Mouse (Mus musculus): ENCODE data around the gene Rnf149. TPM values are rescaled to one million over a fixed set of nuclear protein-coding genes. Genes with fewer than 3 reads are reported as not detected.
A peak's percentile ranks its signal among the peaks of the same experiment; 100 is the strongest.

Rnf149 gene
- total and polyA plus RNA-seq, 2 experiments from 2014 or later = 14.5 to 22.3 TPM

- DNase-seq (ENCODE audit: low spot score) (no peak), ATAC-seq (no peak)
- Histone ChIP-seq H3K4me1 (ENCODE audit: insufficient read depth, low read length) (no peaks in the 10 kb centered on the region), H3K9ac (replicated peaks; ENCODE audit: low read length) (no peak overlapping the region), H3K4me3 (ENCODE audit: low read length) (no peak overlapping the region), H3K27ac (no peak overlapping the region), H3K9me3 (ENCODE audit: low read length) (no peaks in the 10 kb centered on the region), H3K36me3 (ENCODE audit: insufficient read depth, low read length) (peaks cover 7% of the 10 kb centered on the region; the same call in 1 of the 2 replicates), H3K27me3 (ENCODE audit: insufficient read depth, low read length) (no peaks in the 10 kb centered on the region), H3K4me2 (ENCODE audit: low read depth, low read length) (no peak overlapping the region)
- WGBS = 39% methylated on average over 3 of the region's 3 CpGs
- no peak for TF ChIP-seq CTCF (IDR thresholded peaks at IDR 0.05; ENCODE audit: low read depth)
Observed at GRCm38 (mm10) chr1:39564603-39565002, 12.6 kb downstream of the Rnf149 start.

- peaks cover 7% of the 10 kb centered on the region; the same call in 1 of the 2 replicates for H3K36me3 ChIP-seq (ENCODE audit: insufficient read depth, low read length)
- H3K27ac ChIP-seq = no peak overlapping the region
- H3K4me1 ChIP-seq (ENCODE audit: insufficient read depth, low read length) = no peaks in the 10 kb centered on the region
- H3K4me2 ChIP-seq (ENCODE audit: low read depth, low read length) = no peak overlapping the region
- WGBS = 79% methylated on average over 7 of the region's 7 CpGs
- no peak for TF ChIP-seq CTCF (IDR thresholded peaks at IDR 0.05; ENCODE audit: low read depth)
- H3K27me3 ChIP-seq (ENCODE audit: insufficient read depth, low read length) = no peaks in the 10 kb centered on the region
- ATAC-seq (no peak), DNase-seq (ENCODE audit: low spot score) (no peak)
- H3K4me3 ChIP-seq (ENCODE audit: low read length) = no peak overlapping the region
- no peak overlapping the region for H3K9ac ChIP-seq (replicated peaks; ENCODE audit: low read length)
- H3K9me3 ChIP-seq (ENCODE audit: low read length) = no peaks in the 10 kb centered on the region
Observed at GRCm38 (mm10) chr1:39563161-39563560, 14.0 kb downstream of the Rnf149 start.

DNA sequence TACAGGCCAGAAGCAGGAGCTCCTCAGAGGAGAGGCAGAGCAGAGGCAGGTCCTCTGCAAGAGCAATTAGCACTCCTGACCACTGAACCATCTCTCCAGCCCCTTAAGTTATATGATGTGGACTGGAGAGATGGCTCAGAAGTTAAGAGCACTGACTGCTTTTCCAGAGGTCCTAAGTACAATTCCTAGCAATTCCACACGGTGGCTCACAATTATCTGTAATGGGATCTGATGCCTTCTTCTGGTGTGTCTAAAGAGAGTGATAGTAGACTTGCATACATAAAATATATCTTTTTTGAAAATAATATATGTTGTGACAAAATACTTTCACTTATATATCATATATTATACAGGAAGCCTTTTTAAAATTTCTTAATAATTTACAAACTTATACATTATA, 15.3 kb downstream of the Rnf149 start:
- no peak for ATAC-seq

DNA sequence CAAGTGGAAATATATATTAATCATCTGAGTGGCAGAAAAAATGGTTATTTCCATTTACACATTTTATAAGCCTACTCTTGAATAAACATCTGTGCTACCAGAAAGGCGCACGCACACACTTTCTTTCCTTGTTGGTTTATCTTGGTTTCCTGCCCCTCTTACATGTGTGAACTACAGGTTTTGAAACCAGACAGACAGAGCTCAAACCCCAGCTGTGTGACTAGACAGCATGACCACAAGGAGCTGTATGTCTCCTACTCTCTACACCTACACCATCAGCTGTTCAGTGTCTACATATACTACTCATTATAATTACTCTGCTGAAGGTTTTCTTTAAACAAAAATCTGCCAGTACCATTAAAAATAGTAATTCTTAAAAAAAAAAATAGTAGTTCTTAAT, 18.2 kb downstream of the Rnf149 start:
- no peak overlapping the region for H3K9ac ChIP-seq (replicated peaks; ENCODE audit: low read length)
- ATAC-seq = no peak
- no peaks in the 10 kb centered on the region for H3K27me3 ChIP-seq (ENCODE audit: insufficient read depth, low read length)
- no peak for DNase-seq (ENCODE audit: low spot score)
- H3K9me3 ChIP-seq (ENCODE audit: low read length) = no peaks in the 10 kb centered on the region
- H3K36me3 ChIP-seq (ENCODE audit: insufficient read depth, low read length) = peaks cover 12% of the 10 kb centered on the region; the same call in 1 of the 2 replicates
- TF ChIP-seq CTCF (IDR thresholded peaks at IDR 0.05; ENCODE audit: low read depth) = no peak
- H3K4me1 ChIP-seq (ENCODE audit: insufficient read depth, low read length) = no peaks in the 10 kb centered on the region
- H3K27ac ChIP-seq = no peak overlapping the region
- H3K4me2 ChIP-seq (ENCODE audit: low read depth, low read length) = no peak overlapping the region
- H3K4me3 ChIP-seq (ENCODE audit: low read length) = no peak overlapping the region
- 100% methylated on average over 2 of the region's 2 CpGs for WGBS

More for the DNA sequence above, 15.3 kb downstream of the Rnf149 start:
- H3K4me2 ChIP-seq (ENCODE audit: low read depth, low read length) = no peak overlapping the region
- 51% methylated on average over 1 of the region's 1 CpGs for WGBS
- H3K9ac ChIP-seq (replicated peaks; ENCODE audit: low read length) = no peak overlapping the region
- no peak overlapping the region for H3K4me3 ChIP-seq (ENCODE audit: low read length)
- DNase-seq (ENCODE audit: low spot score) = peak; percentile 53
- H3K27ac ChIP-seq = no peak overlapping the region
- no peaks in the 10 kb centered on the region for H3K4me1 ChIP-seq (ENCODE audit: insufficient read depth, low read length)
- no peaks in the 10 kb centered on the region for H3K9me3 ChIP-seq (ENCODE audit: low read length)
- H3K27me3 ChIP-seq (ENCODE audit: insufficient read depth, low read length) = no peaks in the 10 kb centered on the region
- H3K36me3 ChIP-seq (ENCODE audit: insufficient read depth, low read length) = peaks cover 12% of the 10 kb centered on the region; the same call in 1 of the 2 replicates
- peak; percentile 57 for TF ChIP-seq CTCF (IDR thresholded peaks at IDR 0.05; ENCODE audit: low read depth)

GRCm38 (mm10) chr1:39555556-39556415, 21.4 kb downstream of the Rnf149 start:
- no peak overlapping the region for H3K4me2 ChIP-seq (ENCODE audit: low read depth, low read length)
- no peaks in the 10 kb centered on the region for H3K4me1 ChIP-seq (ENCODE audit: insufficient read depth, low read length)
- H3K9ac ChIP-seq (replicated peaks; ENCODE audit: low read length) = no peak overlapping the region
- ATAC-seq (no peak), DNase-seq (ENCODE audit: low spot score) (no peak)
- no peak overlapping the region for H3K27ac ChIP-seq
- no peak for TF ChIP-seq CTCF (IDR thresholded peaks at IDR 0.05; ENCODE audit: low read depth)
- H3K36me3 ChIP-seq (ENCODE audit: insufficient read depth, low read length) = peaks cover 13% of the 10 kb centered on the region; the same call in 1 of the 2 replicates
- WGBS = 34% methylated on average over 9 of the region's 9 CpGs
- H3K4me3 ChIP-seq (ENCODE audit: low read length) = no peak overlapping the region
- H3K27me3 ChIP-seq (ENCODE audit: insufficient read depth, low read length) = no peaks in the 10 kb centered on the region
- H3K9me3 ChIP-seq (ENCODE audit: low read length) = no peaks in the 10 kb centered on the region

DNA sequence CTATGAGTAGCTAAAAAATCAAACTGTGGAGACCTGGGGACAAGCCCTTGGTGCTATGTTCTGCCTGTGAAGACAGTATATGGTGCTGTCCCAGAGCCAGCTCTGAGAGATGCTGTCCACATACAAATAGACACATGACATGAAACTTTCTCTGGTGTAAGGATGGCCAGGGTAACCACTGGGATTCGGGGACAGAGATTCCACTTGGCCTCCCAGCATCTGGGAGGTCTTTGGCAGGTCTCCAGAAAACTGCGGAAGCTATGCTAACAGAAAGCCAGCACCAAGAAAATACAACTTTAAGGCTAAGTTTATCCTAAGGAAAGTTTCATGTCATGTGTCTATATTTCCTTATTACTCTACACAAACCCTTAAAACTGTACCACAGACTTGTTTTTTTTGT, 27.4 kb downstream of the Rnf149 start:
- no peak overlapping the region for H3K4me2 ChIP-seq (ENCODE audit: low read depth, low read length)
- no peak for TF ChIP-seq CTCF (IDR thresholded peaks at IDR 0.05; ENCODE audit: low read depth)
- H3K27me3 ChIP-seq (ENCODE audit: insufficient read depth, low read length) = no peaks in the 10 kb centered on the region
- peaks cover 24% of the 10 kb centered on the region for H3K36me3 ChIP-seq (ENCODE audit: insufficient read depth, low read length)
- DNase-seq (ENCODE audit: low spot score) = peak; percentile 23
- H3K4me1 ChIP-seq (ENCODE audit: insufficient read depth, low read length) = no peaks in the 10 kb centered on the region
- no peak overlapping the region for H3K9ac ChIP-seq (replicated peaks; ENCODE audit: low read length)
- ATAC-seq = no peak
- H3K4me3 ChIP-seq (ENCODE audit: low read length) = no peak overlapping the region
- 69% methylated on average over 2 of the region's 2 CpGs for WGBS
- no peaks in the 10 kb centered on the region for H3K9me3 ChIP-seq (ENCODE audit: low read length)
- no peak overlapping the region for H3K27ac ChIP-seq

DNA sequence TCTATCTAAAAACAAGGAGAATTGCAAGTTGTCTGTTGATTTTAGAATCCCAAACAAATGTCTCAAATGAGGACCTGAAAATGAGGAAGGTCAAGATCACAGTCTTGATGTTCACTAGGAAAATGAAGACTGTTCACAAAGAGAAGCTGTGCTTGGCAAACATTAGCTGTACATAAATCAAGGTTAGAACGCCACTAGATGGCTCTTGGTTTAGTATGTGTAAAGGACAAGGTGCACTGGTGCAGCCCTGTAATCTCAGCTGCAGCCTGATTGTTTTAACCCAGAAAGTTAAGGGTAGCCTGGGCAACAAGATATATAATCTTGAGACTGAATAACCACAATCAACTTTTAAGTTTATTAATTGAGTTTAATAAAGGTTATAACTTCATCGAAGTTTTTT, 30.0 kb downstream of the Rnf149 start:
- DNase-seq (ENCODE audit: low spot score) (peak; percentile 48), ATAC-seq (no peak; the same call in 1 of the 2 replicates)
- peak; percentile 41 for TF ChIP-seq CTCF (IDR thresholded peaks at IDR 0.05; ENCODE audit: low read depth)
- Histone ChIP-seq H3K4me1 (ENCODE audit: insufficient read depth, low read length) (no peaks in the 10 kb centered on the region), H3K36me3 (ENCODE audit: insufficient read depth, low read length) (peaks cover 23% of the 10 kb centered on the region), H3K4me3 (ENCODE audit: low read length) (no peak overlapping the region), H3K27ac (no peak overlapping the region), H3K9me3 (ENCODE audit: low read length) (no peaks in the 10 kb centered on the region), H3K27me3 (ENCODE audit: insufficient read depth, low read length) (no peaks in the 10 kb centered on the region), H3K9ac (replicated peaks; ENCODE audit: low read length) (no peak overlapping the region), H3K4me2 (ENCODE audit: low read depth, low read length) (no peak overlapping the region)
- 62% methylated on average over 2 of the region's 2 CpGs for WGBS
